Mouse (Mus musculus) MEL (cell line): ENCODE results near the gene Gm37240.

Source experiments
- CTCF ChIP-seq, 3 experiments: IDR thresholded peaks in 2 of 3; conservative IDR thresholded peaks in 1 of 3; 2 replicates each; pipeline ENCODE4 v1.5.1; 2011 to 2012; ENCODE audit warnings: low read length in 3 of 3, low read depth in 2 of 3, mild to moderate bottlenecking in 2 of 3, improper control_type of control experiment in 1 of 3, inconsistent platforms in 1 of 3, mixed read lengths in 1 of 3, moderate library complexity in 1 of 3; ENCODE audit not compliant: control insufficient read depth in 1 of 3, insufficient read depth in 1 of 3, poor library complexity in 1 of 3, severe bottlenecking in 1 of 3
- E2F4 ChIP-seq: IDR thresholded peaks from 2 replicates; pipeline ENCODE4 v1.6.1; 2011; ENCODE audit warnings: low read depth, low read length, improper control_type of control experiment, borderline replicate concordance
- EP300 ChIP-seq, 2 experiments: IDR thresholded peaks; 2 replicates each; pipeline ENCODE4 v1.6.1; 2011; ENCODE audit warnings: improper control_type of control experiment in 2 of 2, low read length in 2 of 2, low read depth in 1 of 2, mild to moderate bottlenecking in 1 of 2
- GATA1 ChIP-seq: IDR thresholded peaks from 2 replicates; pipeline ENCODE4 v1.6.1; 2011; ENCODE audit warnings: low read depth, low read length, improper control_type of control experiment
- KAT2A ChIP-seq: conservative IDR thresholded peaks from 2 replicates; pipeline ENCODE4 v1.6.1; 2012; ENCODE audit warnings: low read depth, low read length, improper control_type of control experiment, inconsistent platforms
- MAFK ChIP-seq: IDR thresholded peaks from 2 replicates; pipeline ENCODE4 v1.6.1; 2011; ENCODE audit warnings: low read depth, mild to moderate bottlenecking, low read length, improper control_type of control experiment, borderline replicate concordance
- MXI1 ChIP-seq: IDR thresholded peaks from 2 replicates; pipeline ENCODE4 v1.6.1; 2011; ENCODE audit warnings: mild to moderate bottlenecking, low read depth, low read length, improper control_type of control experiment
- MYC ChIP-seq: IDR thresholded peaks from 2 replicates; pipeline ENCODE4 v1.6.1; 2011; ENCODE audit warnings: low read depth, mild to moderate bottlenecking, low read length, improper control_type of control experiment, moderate library complexity
- NRF1 ChIP-seq: IDR thresholded peaks from 2 replicates; pipeline ENCODE4 v1.6.1; 2014; ENCODE audit warnings: low read depth, mild to moderate bottlenecking, inconsistent platforms, low read length, improper control_type of control experiment, moderate library complexity; ENCODE audit not compliant: poor library complexity, insufficient read depth, severe bottlenecking
- POLR2A ChIP-seq, 2 experiments: IDR thresholded peaks; 2 replicates each; pipeline ENCODE4 v1.6.1; 2011 to 2012; ENCODE audit warnings: low read length in 2 of 2, mild to moderate bottlenecking in 2 of 2, control low read depth in 1 of 2, improper control_type of control experiment in 1 of 2, low read depth in 1 of 2, moderate library complexity in 1 of 2; ENCODE audit not compliant: control insufficient read depth in 1 of 2, insufficient read depth in 1 of 2, poor library complexity in 1 of 2
- SIN3A ChIP-seq: IDR thresholded peaks from 2 replicates; pipeline ENCODE4 v1.6.1; 2012; ENCODE audit warnings: low read length, improper control_type of control experiment, inconsistent platforms
- TAL1 ChIP-seq: IDR thresholded peaks from 2 replicates; pipeline ENCODE4 v1.6.1; 2012; ENCODE audit warnings: mild to moderate bottlenecking, inconsistent platforms, low read length, moderate library complexity, mixed read lengths

DNA sequence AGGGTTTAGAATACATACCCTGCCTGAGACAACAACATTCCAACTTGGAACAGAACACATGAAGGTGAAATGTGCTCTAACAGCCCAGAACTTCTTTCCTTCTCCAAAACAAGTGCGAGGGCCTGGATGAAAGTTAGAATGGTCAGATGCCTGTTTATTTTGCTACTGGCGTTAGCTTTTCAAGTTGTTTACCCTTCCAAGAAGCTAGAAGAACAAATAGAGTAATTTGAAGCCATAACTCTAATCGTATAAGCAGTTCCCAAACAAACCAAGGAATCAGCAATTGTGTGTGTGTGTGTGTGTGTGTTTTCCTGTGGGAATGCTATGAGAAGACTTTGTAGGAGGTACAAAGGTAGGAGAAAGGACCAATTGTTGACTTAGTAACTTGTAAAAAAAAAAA, 1402.4 kb downstream of the Gm37240 start:
- no peak for TF ChIP-seq E2F4
- no peak for TF ChIP-seq GATA1
- TF ChIP-seq SIN3A = no peak
- TF ChIP-seq NRF1 = no peak
- TF ChIP-seq CTCF (IDR thresholded peaks at IDR 0.05 in 2 of 3, conservative IDR thresholded peaks at IDR 0.05 in 1 of 3; ENCODE audit: control insufficient read depth in 1 of 3, insufficient read depth in 1 of 3, low read depth in 2 of 3, low read length in 3 of 3, poor library complexity in 1 of 3, severe bottlenecking in 1 of 3) = no peak
- TF ChIP-seq MAFK = no peak
- TF ChIP-seq EP300 (IDR thresholded peaks at IDR 0.05; ENCODE audit: low read depth in 1 of 2, low read length in 2 of 2) = no peak
- TF ChIP-seq MYC = no peak
- TF ChIP-seq KAT2A = no peak
- no peak for TF ChIP-seq MXI1
- no peak for TF ChIP-seq POLR2A (IDR thresholded peaks at IDR 0.05; ENCODE audit: control insufficient read depth in 1 of 2, insufficient read depth in 1 of 2, low read depth in 1 of 2, low read length in 2 of 2, poor library complexity in 1 of 2)
- TF ChIP-seq TAL1 = no peak
